Mouse (Mus musculus) hindbrain, embryonic 16.5 days (tissue): ENCODE results near the gene Fxr2. TPM values are rescaled to one million over a fixed set of nuclear protein-coding genes. Genes with fewer than 3 reads are reported as not detected.

Experiments used
- ATAC-seq: fragments of 200-750 bp; cut with Nextera tagmentation; 2 replicates; pipeline ENCODE4 v1.8.0; 2017; ENCODE audit warnings: moderate TSS enrichment, moderate library complexity
- H3K27ac ChIP-seq: fragments of 300-500 bp; sonication (generic); 2 replicates; pipeline ENCODE4 v1.5.1; 2014; ENCODE audit warnings: low read depth, mild to moderate bottlenecking, control low read depth, low read length, moderate library complexity
- H3K27me3 ChIP-seq: fragments of 300-500 bp; sonication (generic); replicated peaks from 2 replicates; pipeline ENCODE4 v1.6.1; 2014; ENCODE audit warnings: low read length; ENCODE audit not compliant: control insufficient read depth, insufficient read depth
- H3K36me3 ChIP-seq: fragments of 300-500 bp; sonication (generic); 2 replicates; pipeline ENCODE4 v1.6.1; 2014; ENCODE audit warnings: mild to moderate bottlenecking, low read length, moderate library complexity, mixed read lengths; ENCODE audit not compliant: control insufficient read depth, insufficient read depth
- H3K4me1 ChIP-seq: fragments of 300-500 bp; sonication (generic); 2 replicates; pipeline ENCODE4 v1.6.1; 2014; ENCODE audit warnings: low read depth, low read length; ENCODE audit not compliant: control insufficient read depth, insufficient read depth
- H3K4me2 ChIP-seq: fragments of 300-500 bp; sonication (generic); 2 replicates; pipeline ENCODE4 v1.6.1; 2014; ENCODE audit warnings: mild to moderate bottlenecking, low read length, control low read depth, moderate library complexity
- H3K4me3 ChIP-seq: fragments of 300-500 bp; sonication (generic); 2 replicates; pipeline ENCODE4 v1.5.1; 2014; ENCODE audit warnings: mild to moderate bottlenecking, low read length, control low read depth, moderate library complexity
- H3K9ac ChIP-seq: fragments of 300-500 bp; sonication (generic); 2 replicates; pipeline ENCODE4 v1.6.1; 2014; ENCODE audit warnings: low read depth, mild to moderate bottlenecking, control low read depth, low read length, moderate library complexity
- H3K9me3 ChIP-seq: fragments of 300-500 bp; sonication (generic); 2 replicates; pipeline ENCODE4 v1.6.1; 2014; ENCODE audit warnings: mild to moderate bottlenecking, low read length, moderate library complexity; ENCODE audit not compliant: control insufficient read depth
- WGBS: fragments of 180-500 bp; shearing (Covaris S2); extraction: QIAGEN DNeasy Blood & Tissue Kit; methylation state at CpG from one replicate; pipeline ENCODE4 v1.1.7; 2014; 5-methylcytosine and 5-hydroxymethylcytosine counted together
- polyA plus RNA-seq: library from polyadenylated mRNA; unstranded; fragments of >200 nt; fragmentation: Nextera tagmentation; extraction: Ambion mirVana; gene quantifications from 2 replicates; pipeline ENCODE4 v1.2.1, GENCODE M21; 2015

Fxr2 gene
- polyA plus RNA-seq, 1 experiment from 2014 or later, result 32.1 TPM

GRCm38 (mm10) chr11:69682840-69683533 is 50.2 kb downstream of the Fxr2 start:
- H3K4me2 ChIP-seq, result peak overlapping the region; percentile 87
- peak; percentile 43; the same call in 1 of the 2 replicates for ATAC-seq
- peak overlapping the region; percentile 28 for H3K4me3 ChIP-seq
- H3K36me3 ChIP-seq, result peaks cover 5% of the 10 kb centered on the region; the same call in 1 of the 2 replicates
- peak overlapping the region; percentile 92 for H3K27ac ChIP-seq
- WGBS, result 11% methylated on average over 12 of the region's 12 CpGs
- H3K4me1 ChIP-seq, result peaks cover 34% of the 10 kb centered on the region
- H3K9me3 ChIP-seq, result no peaks in the 10 kb centered on the region
- H3K27me3 ChIP-seq, result no peaks in the 10 kb centered on the region
- peak overlapping the region; percentile 55; the same call in 1 of the 2 replicates for H3K9ac ChIP-seq

- WGBS, result 84% methylated on average over 7 of the region's 7 CpGs
- H3K4me3 ChIP-seq, result no peak overlapping the region
Observed at GRCm38 (mm10) chr11:69683576-69683975, 50.8 kb downstream of the Fxr2 start.

GRCm38 (mm10) chr11:69684128-69684745 is 51.4 kb downstream of the Fxr2 start:
- Histone ChIP-seq H3K36me3 (no peaks in the 10 kb centered on the region), H3K4me2 (no peak overlapping the region), H3K27me3 (no peaks in the 10 kb centered on the region), H3K9ac (0 out of 2 replicates have a peak overlapping the region, but pooled peaks have one; percentile 0), H3K9me3 (no peaks in the 10 kb centered on the region), H3K4me1 (peaks cover 33% of the 10 kb centered on the region), H3K27ac (no peak overlapping the region), H3K4me3 (no peak overlapping the region)
- 83% methylated on average over 12 of the region's 12 CpGs for WGBS
- ATAC-seq, result no peak

More at GRCm38 (mm10) chr11:69683576-69683975, 50.8 kb downstream of the Fxr2 start:
- no peaks in the 10 kb centered on the region for H3K27me3 ChIP-seq
- ATAC-seq, result no peak
- H3K9ac ChIP-seq, result peak overlapping the region; percentile 0; the same call in 1 of the 2 replicates
- H3K4me1 ChIP-seq, result peaks cover 34% of the 10 kb centered on the region
- H3K9me3 ChIP-seq, result no peaks in the 10 kb centered on the region
- H3K36me3 ChIP-seq, result peaks cover under 1% of the 10 kb centered on the region; the same call in 1 of the 2 replicates
- H3K27ac ChIP-seq, result no peak overlapping the region
- H3K4me2 ChIP-seq, result peak overlapping the region; percentile 87; the same call in 1 of the 2 replicates

GRCm38 (mm10) chr11:69684936-69685335 is 52.1 kb downstream of the Fxr2 start:
- Histone ChIP-seq H3K9ac (no peak overlapping the region), H3K4me1 (peaks cover 27% of the 10 kb centered on the region), H3K4me3 (no peak overlapping the region), H3K36me3 (no peaks in the 10 kb centered on the region), H3K9me3 (no peaks in the 10 kb centered on the region), H3K4me2 (no peak overlapping the region), H3K27ac (peak overlapping the region; percentile 45; the same call in 1 of the 2 replicates), H3K27me3 (no peaks in the 10 kb centered on the region)
- WGBS, result 69% methylated on average over 6 of the region's 6 CpGs
- ATAC-seq, result no peak

- H3K27ac ChIP-seq, result peak within 1 kb of the TSS; percentile 84
- 49% methylated on average over 10 of the region's 10 CpGs for WGBS
- no peak within 1 kb of the TSS for H3K4me3 ChIP-seq
- H3K4me1 ChIP-seq, result peaks cover 20% of the 10 kb centered on the region
- H3K27me3 ChIP-seq, result no peaks in the 10 kb centered on the region
- H3K9me3 ChIP-seq, result no peaks in the 10 kb centered on the region
- peak within 1 kb of the TSS; percentile 41; the same call in 1 of the 2 replicates for H3K9ac ChIP-seq
- ATAC-seq, result no peak
- no peaks in the 10 kb centered on the region for H3K36me3 ChIP-seq
- H3K4me2 ChIP-seq, result no peak within 1 kb of the TSS
Observed at GRCm38 (mm10) chr11:69685526-69686148, 52.8 kb downstream of the Fxr2 start, which contains the start of gene Tnfsf13. TSS of gene Tnfsf13 (minus strand) at chr11:69685784.

- no peak for ATAC-seq
- no peaks in the 10 kb centered on the region for H3K9me3 ChIP-seq
- 18% methylated on average over 4 of the region's 4 CpGs for WGBS
- H3K4me1 ChIP-seq, result peaks cover 15% of the 10 kb centered on the region
- no peak overlapping the region for H3K9ac ChIP-seq
- H3K27me3 ChIP-seq, result no peaks in the 10 kb centered on the region
- H3K4me3 ChIP-seq, result no peak overlapping the region
- H3K4me2 ChIP-seq, result no peak overlapping the region
- no peak overlapping the region; the same call in 1 of the 2 replicates for H3K27ac ChIP-seq
- no peaks in the 10 kb centered on the region for H3K36me3 ChIP-seq
Observed at GRCm38 (mm10) chr11:69686377-69686776, 53.6 kb downstream of the Fxr2 start.

- no peak overlapping the region for H3K27ac ChIP-seq
- H3K36me3 ChIP-seq, result no peaks in the 10 kb centered on the region
- no peaks in the 10 kb centered on the region for H3K27me3 ChIP-seq
- no peak overlapping the region for H3K4me2 ChIP-seq
- peaks cover 15% of the 10 kb centered on the region for H3K4me1 ChIP-seq
- 52% methylated on average over 5 of the region's 5 CpGs for WGBS
- 0 out of 2 replicates have a peak overlapping the region, but pooled peaks have one; percentile 26 for H3K9ac ChIP-seq
- ATAC-seq, result no peak
- H3K9me3 ChIP-seq, result no peaks in the 10 kb centered on the region
- H3K4me3 ChIP-seq, result no peak overlapping the region
Observed at GRCm38 (mm10) chr11:69687061-69687460, 54.3 kb downstream of the Fxr2 start.

- ATAC-seq, result no peak
- Histone ChIP-seq H3K27ac (no peak overlapping the region), H3K4me3 (no peak overlapping the region), H3K27me3 (no peaks in the 10 kb centered on the region; the same call in 1 of the 2 replicates), H3K4me1 (peaks cover 7% of the 10 kb centered on the region; the same call in 1 of the 2 replicates), H3K4me2 (no peak overlapping the region), H3K36me3 (no peaks in the 10 kb centered on the region), H3K9me3 (no peaks in the 10 kb centered on the region), H3K9ac (no peak overlapping the region)
- 100% methylated on average over 1 of the region's 1 CpGs for WGBS
Observed at GRCm38 (mm10) chr11:69689891-69690290, 57.1 kb downstream of the Fxr2 start.
